Mouse (Mus musculus) G1E (cell line): ENCODE measurements around the gene Tlr11.

ENCODE experiments used
- CTCF ChIP-seq: IDR thresholded peaks from 2 replicates; pipeline ENCODE4 v1.5.1; 2012; ENCODE audit warnings: low read depth, low read length, inconsistent platforms, mixed read lengths
- GATA1 ChIP-seq: IDR thresholded peaks from 2 replicates; pipeline ENCODE4 v1.6.1; 2012; ENCODE audit warnings: borderline replicate concordance, low read length, inconsistent platforms, mixed read lengths
- POLR2AphosphoS5 ChIP-seq: IDR thresholded peaks from 2 replicates; pipeline ENCODE4 v1.6.1; 2012; ENCODE audit warnings: low read depth, low read length, inconsistent platforms; ENCODE audit not compliant: insufficient replicate concordance

GRCm38 (mm10) chr14:50380863-50381262 lies 23.1 kb downstream of the Tlr11 start, which contains the start of gene Olfr736:
- TF ChIP-seq CTCF: no peak
- no peak for TF ChIP-seq GATA1
- no peak for TF ChIP-seq POLR2AphosphoS5
